Mouse (Mus musculus) CD4-positive naive resting alpha-beta T cell, adult 57 days (primary cell): ENCODE data around the gene Amd2. TPM values are rescaled to one million over a fixed set of nuclear protein-coding genes. Genes with fewer than 3 reads are reported as not detected.

Experiments
- total RNA-seq: library from RNA; stranded (reverse); gene quantifications from one replicate; pipeline ENCODE4 v1.2.4, GENCODE M21; 2023

Gene Amd2
- 18.1 TPM for total RNA-seq

DNA sequence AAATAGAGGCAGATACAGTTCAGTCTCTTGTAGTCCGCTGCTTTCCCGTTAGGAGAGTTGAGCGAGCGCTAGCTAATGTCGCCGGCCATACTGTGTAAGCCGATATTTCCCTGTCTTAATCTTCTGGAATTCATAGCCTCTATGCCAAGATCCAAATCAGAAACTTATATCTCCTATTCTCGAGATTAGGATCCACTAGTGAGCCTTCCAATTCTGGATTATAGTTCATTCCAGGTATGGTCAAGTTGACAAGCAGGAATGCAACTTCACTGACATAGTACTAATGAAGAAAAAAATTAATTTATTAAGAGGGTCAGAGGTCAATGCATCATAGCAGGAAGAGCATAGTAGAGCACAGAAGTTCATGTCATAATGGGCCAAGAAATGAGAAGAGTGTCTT lies at the start of gene Amd2:
TSS of gene Amd2 (minus strand) at position 101 of the 400 bp plus-strand sequence.

